Mouse (Mus musculus): ENCODE data around the gene Atp13a2.

Atp13a2 gene

GRCm38 (mm10) chr4:140961467-140962206 is 25.0 kb upstream of the Atp13a2 start:
- DNase-seq (ENCODE audit: extremely low read depth, low read depth): no peak

GRCm38 (mm10) chr4:140962207-140962909 is 24.3 kb upstream of the Atp13a2 start:
- DNase-seq (ENCODE audit: extremely low read depth, low read depth): no peak

GRCm38 (mm10) chr4:140962950-140963349 is 23.7 kb upstream of the Atp13a2 start:
- DNase-seq (ENCODE audit: extremely low read depth, low read depth): no peak

- no peak for DNase-seq (ENCODE audit: extremely low read depth, low read depth)
Measured at GRCm38 (mm10) chr4:140963941-140964597, 22.6 kb upstream of the Atp13a2 start.

- no peak for DNase-seq (ENCODE audit: extremely low read depth, low read depth)
Measured at GRCm38 (mm10) chr4:140964620-140965019, 22.1 kb upstream of the Atp13a2 start.

- no peak for DNase-seq (ENCODE audit: extremely low read depth, low read depth)
Measured at GRCm38 (mm10) chr4:140967386-140968159, 19.1 kb upstream of the Atp13a2 start.

GRCm38 (mm10) chr4:140971691-140972090 is 15.0 kb upstream of the Atp13a2 start:
- no peak for DNase-seq (ENCODE audit: extremely low read depth, low read depth)

- DNase-seq (ENCODE audit: extremely low read depth, low read depth): no peak
Measured at GRCm38 (mm10) chr4:140974408-140974807, 12.3 kb upstream of the Atp13a2 start.

GRCm38 (mm10) chr4:140975356-140975755 is 11.3 kb upstream of the Atp13a2 start:
- DNase-seq (ENCODE audit: extremely low read depth, low read depth): no peak

GRCm38 (mm10) chr4:140977278-140977677 is 9.4 kb upstream of the Atp13a2 start:
- DNase-seq (ENCODE audit: extremely low read depth, low read depth): no peak

GRCm38 (mm10) chr4:140977886-140978692 is 8.6 kb upstream of the Atp13a2 start:
- DNase-seq (ENCODE audit: extremely low read depth, low read depth): peak; percentile 25

GRCm38 (mm10) chr4:140981605-140982004 is 5.1 kb upstream of the Atp13a2 start:
- DNase-seq (ENCODE audit: extremely low read depth, low read depth): no peak

GRCm38 (mm10) chr4:140982808-140983207 is 3.9 kb upstream of the Atp13a2 start:
- DNase-seq (ENCODE audit: extremely low read depth, low read depth): no peak

- peak; percentile 90 for DNase-seq (ENCODE audit: extremely low read depth, low read depth)
Measured at GRCm38 (mm10) chr4:140983442-140983841, 3.2 kb upstream of the Atp13a2 start.

- DNase-seq (ENCODE audit: extremely low read depth, low read depth): no peak
Measured at GRCm38 (mm10) chr4:140984544-140984943, 2.1 kb upstream of the Atp13a2 start.

- DNase-seq (ENCODE audit: extremely low read depth, low read depth): no peak
Measured at GRCm38 (mm10) chr4:140986024-140986710, 506 bp upstream of the Atp13a2 start.

- DNase-seq (ENCODE audit: extremely low read depth, low read depth): peak; percentile 54
Measured at GRCm38 (mm10) chr4:140987476-140987875, 803 bp downstream of the Atp13a2 start.

- DNase-seq (ENCODE audit: extremely low read depth, low read depth): peak; percentile 31
Measured at GRCm38 (mm10) chr4:140988706-140989290, 2.1 kb downstream of the Atp13a2 start.

GRCm38 (mm10) chr4:140989447-140989846 is 2.8 kb downstream of the Atp13a2 start:
- DNase-seq (ENCODE audit: extremely low read depth, low read depth): no peak

- DNase-seq (ENCODE audit: extremely low read depth, low read depth): no peak
Measured at GRCm38 (mm10) chr4:140992215-140992614, 5.5 kb downstream of the Atp13a2 start.
